8 mouse cellular contexts compared by ENCODE assay signal in genomic region chr3:84270624-84270995, GRCm38 (mm10). TPM values are rescaled to one million over a fixed set of nuclear protein-coding genes. Genes with fewer than 3 reads are reported as not detected.
A peak's percentile ranks its signal among the peaks of the same experiment; 100 is the strongest.
DNase-seq lines count a peak whose midpoint lies in the region; ATAC-seq and TF ChIP-seq lines count a peak whose summit lies in the region.

No protein-coding gene starts in this region.

- H3K4me1 ChIP-seq in heart, embryonic 16.5 days (ENCODE audit: control insufficient read depth, insufficient read depth, low read length): peaks cover 15% of the 10 kb centered on the region
- peaks cover 22% of the 10 kb centered on the region for H3K4me1 ChIP-seq in limb, embryonic 14.5 days (ENCODE audit: control insufficient read depth, insufficient read depth, low read length)
- H3K4me1 ChIP-seq in neural tube, embryonic 11.5 days (ENCODE audit: control insufficient read depth, insufficient read depth, low read length): peaks cover 36% of the 10 kb centered on the region

- 22% methylated on average over 3 of the region's 3 CpGs for WGBS in heart, embryonic 16.5 days
- WGBS in limb, embryonic 14.5 days: 5% methylated on average over 3 of the region's 3 CpGs
- 2% methylated on average over 3 of the region's 3 CpGs for WGBS in neural tube, embryonic 11.5 days

- no peak overlapping the region for H3K4me3 ChIP-seq in heart, embryonic 16.5 days (ENCODE audit: low read length)
- 0 out of 2 replicates have a peak overlapping the region, but pooled peaks have one; percentile 11 for H3K4me3 ChIP-seq in limb, embryonic 14.5 days (replicated peaks; ENCODE audit: low read length)
- peak overlapping the region; percentile 22; the same call in 1 of the 2 replicates for H3K4me3 ChIP-seq in neural tube, embryonic 11.5 days (ENCODE audit: low read depth, low read length)

- H3K4me2 ChIP-seq in heart, embryonic 16.5 days (ENCODE audit: low read depth, low read length): peak overlapping the region; percentile 46
- peak overlapping the region; percentile 44 for H3K4me2 ChIP-seq in limb, embryonic 14.5 days (replicated peaks; ENCODE audit: low read depth, low read length, severe bottlenecking)
- H3K4me2 ChIP-seq in neural tube, embryonic 11.5 days (ENCODE audit: low read depth): peak overlapping the region; percentile 36

- TF ChIP-seq POLR2A in limb, embryonic 14.5 days (IDR thresholded peaks at IDR 0.05; ENCODE audit: borderline replicate concordance, extremely low read depth, insufficient read depth, insufficient read length): no peak

- H3K9ac ChIP-seq in heart, embryonic 16.5 days (ENCODE audit: low read length): no peak overlapping the region
- H3K9ac ChIP-seq in limb, embryonic 14.5 days (ENCODE audit: low read depth, low read length, severe bottlenecking): no peak overlapping the region
- H3K9ac ChIP-seq in neural tube, embryonic 11.5 days (ENCODE audit: low read length): no peak overlapping the region

- ATAC-seq in heart, embryonic 16.5 days (replicated peaks; ENCODE audit: extremely low read depth, insufficient read depth, low FRiP score): no peak
- ATAC-seq in erythroblast, adult 5-6 weeks (replicated peaks; ENCODE audit: low FRiP score, poor library complexity, severe bottlenecking): peak; percentile 49
- ATAC-seq in limb, embryonic 14.5 days (ENCODE audit: low FRiP score, low read depth): no peak
- ATAC-seq in neural tube, embryonic 11.5 days (ENCODE audit: insufficient read depth, low FRiP score, low TSS enrichment): peak; percentile 56
- no peak for ATAC-seq in CD4-positive, CD25-positive, alpha-beta regulatory T cell, adult 4 months

- H3K9me3 ChIP-seq in heart, embryonic 16.5 days (replicated peaks; ENCODE audit: control insufficient read depth, low read length): no peaks in the 10 kb centered on the region
- no peaks in the 10 kb centered on the region for H3K9me3 ChIP-seq in limb, embryonic 14.5 days (ENCODE audit: control insufficient read depth, low read length)
- no peaks in the 10 kb centered on the region for H3K9me3 ChIP-seq in neural tube, embryonic 11.5 days (ENCODE audit: control insufficient read depth, low read length)

- H3K36me3 ChIP-seq in heart, embryonic 16.5 days (ENCODE audit: control insufficient read depth, insufficient read depth): no peaks in the 10 kb centered on the region
- H3K36me3 ChIP-seq in limb, embryonic 14.5 days (ENCODE audit: control insufficient read depth, insufficient read depth, low read length): no peaks in the 10 kb centered on the region
- H3K36me3 ChIP-seq in neural tube, embryonic 11.5 days (ENCODE audit: control insufficient read depth, insufficient read depth, low read length): no peaks in the 10 kb centered on the region

- H3K27me3 ChIP-seq in heart, embryonic 16.5 days (ENCODE audit: control insufficient read depth, insufficient read depth, low read length): peaks cover 10% of the 10 kb centered on the region
- H3K27me3 ChIP-seq in limb, embryonic 14.5 days (ENCODE audit: control insufficient read depth, insufficient read depth, low read length): peaks cover 27% of the 10 kb centered on the region
- no peaks in the 10 kb centered on the region for H3K27me3 ChIP-seq in neural tube, embryonic 11.5 days (ENCODE audit: control insufficient read depth, insufficient read depth, low read length)

- no peak overlapping the region for H3K27ac ChIP-seq in heart, embryonic 16.5 days (ENCODE audit: low read length)
- H3K27ac ChIP-seq in limb, embryonic 14.5 days (replicated peaks; ENCODE audit: low read depth, low read length): no peak overlapping the region
- H3K27ac ChIP-seq in neural tube, embryonic 11.5 days (ENCODE audit: low read depth, low read length): peak overlapping the region; percentile 14; the same call in 1 of the 2 replicates

- no peak for DNase-seq in heart, adult 18-20 months
- no peak for DNase-seq in limb, embryonic 14.5 days (ENCODE audit: low spot score)
- DNase-seq in neural tube, embryonic 11.5 days (ENCODE audit: low spot score): peak; percentile 52
- DNase-seq in gastrocnemius, adult 8-10 months (ENCODE audit: low spot score in 2 of 2): no peak
- DNase-seq in cerebellum, adult 8-10 months: no peak

RNA-seq across cellular contexts. Expression of gene Trim2, which starts 36.1 kb away (rescaled TPM):
- polyA plus RNA-seq in heart, embryonic 16.5 days (2015; fragmentation: Nextera tagmentation; extraction: Ambion mirVana): 8.7 and 10.1 TPM in 2 replicates
- total RNA-seq in heart, adult 18-20 months (2021): 1 to 10 TPM; 6.2 to 7.0 TPM
- total RNA-seq in erythroblast, adult 5-6 weeks (2015; ENCODE audit: low replicate concordance): 1.9 and 3.8 TPM in 2 replicates
- total RNA-seq in erythroblast, adult 5-6 weeks (2017; ENCODE audit: low replicate concordance): 4.3 and 4.5 TPM in 2 replicates
- polyA plus RNA-seq in limb, embryonic 14.5 days (2012; rRNA removed): 17.4 and 20.5 TPM in 2 replicates
- 28.1 and 30.6 TPM in 2 replicates for polyA plus RNA-seq in limb, embryonic 14.5 days (2014; fragmentation: Nextera tagmentation; extraction: Ambion mirVana)
- polyA plus RNA-seq in neural tube, embryonic 11.5 days (2014; fragmentation: Nextera tagmentation; extraction: Ambion mirVana): 107 and 115 TPM in 2 replicates
- 1 to 10 TPM in 3 of 4 experiments, under 1 TPM in 1; 0.92 to 3.0 (median 1.8) TPM for total RNA-seq in gastrocnemius, adult 8-10 months (2022)
- 1 to 10 TPM; 3.9 to 4.0 TPM for polyA plus RNA-seq in CD4-positive, CD25-positive, alpha-beta regulatory T cell, adult 4 months (2017; shearing (Covaris generic))

Comparison
In these comparisons a context has a peak if more than half of its experiments do, and no peak if none do; other contexts are left out.
1. ATAC-seq: peak in erythroblast, adult 5-6 weeks (single experiment) and neural tube, embryonic 11.5 days (single experiment); none in heart, embryonic 16.5 days (single experiment), limb, embryonic 14.5 days (single experiment) and CD4-positive, CD25-positive, alpha-beta regulatory T cell, adult 4 months (single experiment).
2. Peak in every context shown above with its lines, with median percentiles within 50 percentile points of each other: H3K4me2 ChIP-seq.